Mouse (Mus musculus) cerebellum, adult 2 months (tissue): ENCODE measurements at regions not wholly inside any gene's neighbourhood (a gene's known extent, or its start where the extent isn't known, plus 50 kb on each side); places are given as distances from the start of the nearest gene placed in this dataset.
A peak's percentile ranks its signal among the peaks of the same experiment; 100 is the strongest.

ENCODE experiments used
- DNase-seq, 2 experiments: peaks; one replicate each; pipeline ENCODE4 v3.0.0; 2021
- H3K27ac ChIP-seq: fragments of 200-500 bp; 2 replicates; pipeline ENCODE4 v1.5.1; 2012; ENCODE audit warnings: low read length, control low read depth, inconsistent platforms; ENCODE audit not compliant: insufficient read depth
- H3K27me3 ChIP-seq: fragments of 200-500 bp; 2 replicates; pipeline ENCODE4 v1.6.1; 2012; ENCODE audit warnings: inconsistent platforms, mild to moderate bottlenecking, low read length, moderate library complexity; ENCODE audit not compliant: control insufficient read depth, insufficient read depth
- H3K4me1 ChIP-seq: fragments of 200-500 bp; 2 replicates; pipeline ENCODE4 v1.6.1; 2011; ENCODE audit warnings: low read length; ENCODE audit not compliant: control insufficient read depth, insufficient read depth
- H3K4me3 ChIP-seq: fragments of 200-500 bp; replicated peaks from 2 replicates; pipeline ENCODE3; 2011; ENCODE audit warnings: mild to moderate bottlenecking, low read depth, low read length, control low read depth; ENCODE audit not compliant: insufficient read depth
- CTCF ChIP-seq: fragments of 200-500 bp; IDR thresholded peaks from 2 replicates; pipeline ENCODE4 v1.5.1; 2011; ENCODE audit warnings: low read depth, mild to moderate bottlenecking, control low read depth, low read length, moderate library complexity, borderline replicate concordance; ENCODE audit not compliant: insufficient read depth
- POLR2A ChIP-seq: fragments of 200-500 bp; IDR thresholded peaks from 2 replicates; pipeline ENCODE4 v1.6.1; 2011; ENCODE audit warnings: low read length, control low read depth, borderline replicate concordance; ENCODE audit not compliant: insufficient read depth
- WGBS: fragments of 180-500 bp; shearing (Covaris S2); methylation state at CpG from one replicate; pipeline ENCODE4 v1.1.7; 2018; 5-methylcytosine and 5-hydroxymethylcytosine counted together

GRCm38 (mm10) chr3:100773237-100773636 is 52.0 kb upstream of the Vtcn1 start:
- no peaks in the 10 kb centered on the region for H3K4me1 ChIP-seq
- TF ChIP-seq CTCF (no peak), POLR2A (no peak)
- H3K4me3 ChIP-seq = no peak overlapping the region
- 64% methylated on average over 6 of the region's 6 CpGs for WGBS
- no peak for DNase-seq
- H3K27me3 ChIP-seq = no peaks in the 10 kb centered on the region; the same call in 1 of the 2 replicates
- no peak overlapping the region for H3K27ac ChIP-seq

GRCm38 (mm10) chr3:100771363-100771762 is 53.9 kb upstream of the Vtcn1 start:
- TF ChIP-seq POLR2A = no peak
- no peak for TF ChIP-seq CTCF
- Histone ChIP-seq H3K27ac (no peak overlapping the region), H3K4me1 (no peaks in the 10 kb centered on the region), H3K4me3 (no peak overlapping the region), H3K27me3 (no peaks in the 10 kb centered on the region)
- no peak for DNase-seq
- WGBS = 65% methylated on average over 4 of the region's 4 CpGs

GRCm38 (mm10) chr3:100770841-100771240 is 54.4 kb upstream of the Vtcn1 start:
- Histone ChIP-seq H3K27me3 (no peaks in the 10 kb centered on the region), H3K4me3 (no peak overlapping the region), H3K27ac (no peak overlapping the region), H3K4me1 (no peaks in the 10 kb centered on the region)
- WGBS = 96% methylated on average over 3 of the region's 3 CpGs
- no peak for DNase-seq
- no peak for TF ChIP-seq POLR2A
- no peak for TF ChIP-seq CTCF

GRCm38 (mm10) chr3:100769146-100769545 is 56.1 kb upstream of the Vtcn1 start:
- 90% methylated on average over 4 of the region's 4 CpGs for WGBS
- Histone ChIP-seq H3K4me1 (no peaks in the 10 kb centered on the region), H3K27me3 (no peaks in the 10 kb centered on the region), H3K4me3 (no peak overlapping the region), H3K27ac (no peak overlapping the region)
- DNase-seq = no peak
- no peak for TF ChIP-seq POLR2A
- no peak for TF ChIP-seq CTCF

- DNase-seq = no peak
- no peaks in the 10 kb centered on the region for H3K27me3 ChIP-seq
- no peak overlapping the region for H3K4me3 ChIP-seq
- WGBS = 45% methylated on average over 15 of the region's 15 CpGs
- no peaks in the 10 kb centered on the region for H3K4me1 ChIP-seq
- 0 out of 2 replicates have a peak, but pooled peaks have one; percentile 5 for TF ChIP-seq CTCF
- TF ChIP-seq POLR2A = no peak
- H3K27ac ChIP-seq = no peak overlapping the region
Observed at GRCm38 (mm10) chr3:100768170-100768624, 57.1 kb upstream of the Vtcn1 start.

- no peaks in the 10 kb centered on the region for H3K27me3 ChIP-seq
- H3K4me3 ChIP-seq = no peak overlapping the region
- 86% methylated on average over 7 of the region's 7 CpGs for whole genome bisulfite sequencing
- no peak for DNase-seq
- TF ChIP-seq CTCF (no peak), POLR2A (no peak)
- H3K4me1 ChIP-seq = no peaks in the 10 kb centered on the region
- no peak overlapping the region for H3K27ac ChIP-seq
Observed at GRCm38 (mm10) chr3:100765323-100765722, 59.9 kb upstream of the Vtcn1 start.

- DNase-seq = no peak
- TF ChIP-seq POLR2A = no peak
- no peak for TF ChIP-seq CTCF
- Histone ChIP-seq H3K4me3 (no peak overlapping the region), H3K27me3 (no peaks in the 10 kb centered on the region), H3K27ac (no peak overlapping the region), H3K4me1 (no peaks in the 10 kb centered on the region)
Observed at GRCm38 (mm10) chr3:100762895-100763294, 62.4 kb upstream of the Vtcn1 start.

- Histone ChIP-seq H3K27ac (no peak overlapping the region), H3K4me3 (no peak overlapping the region), H3K27me3 (no peaks in the 10 kb centered on the region), H3K4me1 (no peaks in the 10 kb centered on the region)
- WGBS = 70% methylated on average over 3 of the region's 3 CpGs
- DNase-seq = no peak
- TF ChIP-seq CTCF = no peak
Observed at GRCm38 (mm10) chr3:100759091-100759941, 65.9 kb upstream of the Vtcn1 start.
